Mouse (Mus musculus) heart, postnatal 10 days (tissue): ENCODE data around the gene Olfr667. TPM values are rescaled to one million over a fixed set of nuclear protein-coding genes. Genes with fewer than 3 reads are reported as not detected.
"Not testable (repeated sequence)": the region's sequence is repeated elsewhere in the genome, so short reads cannot be mapped to it uniquely, and the experiment has no call there.

Experiments used
- DNase-seq, 2 experiments: peaks; one replicate each; pipeline ENCODE4 v3.0.0; 2021
- intact Hi-C: fragments of 180-260 bp; cut with DNase I; formaldehyde crosslinking; loops from one replicate; pipeline ENCODE4 v1.15.1; 2025
- total RNA-seq, 2 experiments: library from RNA; stranded (reverse); gene quantifications; 2 replicates each; pipeline ENCODE4 v1.2.3; 2021

Olfr667 gene
- total RNA-seq: not detected

DNA sequence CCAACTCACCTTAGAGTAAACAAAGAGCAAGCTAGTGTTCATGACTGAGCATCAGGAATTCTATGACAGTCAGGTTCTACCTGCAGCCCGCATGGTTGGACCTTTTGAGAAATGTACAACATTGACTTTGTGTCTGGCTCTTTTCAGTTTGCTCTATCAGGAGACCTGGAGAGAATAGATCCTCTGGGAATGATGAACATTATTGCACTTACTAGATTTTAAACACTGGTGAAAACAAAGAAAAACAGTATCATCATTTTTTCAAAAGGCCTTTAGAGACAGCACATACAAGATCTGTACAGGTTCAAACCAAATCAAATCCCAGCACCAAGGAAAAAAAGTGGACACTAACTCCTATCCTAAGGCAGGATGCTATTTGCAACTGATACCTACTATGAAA, at the start of gene Olfr667:
Gene Olfr667, minus strand, starts transcription at position 101 of the 400 bp plus-strand sequence.
- no peak for DNase-seq
- intact Hi-C loops: no loop called here

DNA sequence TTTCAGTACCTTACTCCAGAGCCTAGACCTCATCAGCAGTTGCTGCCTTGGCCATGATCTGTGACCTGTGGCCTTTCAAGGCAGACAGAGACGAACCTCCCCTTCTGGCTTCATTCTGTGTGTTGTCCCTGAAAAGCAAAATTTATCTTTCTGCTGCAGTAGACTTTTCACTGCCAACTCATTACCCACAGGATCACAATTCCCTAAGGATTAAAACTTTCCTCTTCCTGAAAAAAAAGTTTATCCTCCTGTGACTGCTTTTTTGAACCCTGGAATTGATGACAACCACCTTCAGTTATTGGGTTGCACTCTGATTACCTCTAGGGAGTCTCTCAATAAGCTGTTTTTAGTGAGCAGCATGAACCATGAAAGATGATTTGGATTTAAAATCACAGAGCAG, 41.2 kb upstream of the Olfr667 start, which contains the start of gene Olfr670:
Gene Olfr670, minus strand, starts transcription at position 101 of the 400 bp plus-strand sequence.
- DNase-seq: no peak
- intact Hi-C loops: no loop called here

DNA sequence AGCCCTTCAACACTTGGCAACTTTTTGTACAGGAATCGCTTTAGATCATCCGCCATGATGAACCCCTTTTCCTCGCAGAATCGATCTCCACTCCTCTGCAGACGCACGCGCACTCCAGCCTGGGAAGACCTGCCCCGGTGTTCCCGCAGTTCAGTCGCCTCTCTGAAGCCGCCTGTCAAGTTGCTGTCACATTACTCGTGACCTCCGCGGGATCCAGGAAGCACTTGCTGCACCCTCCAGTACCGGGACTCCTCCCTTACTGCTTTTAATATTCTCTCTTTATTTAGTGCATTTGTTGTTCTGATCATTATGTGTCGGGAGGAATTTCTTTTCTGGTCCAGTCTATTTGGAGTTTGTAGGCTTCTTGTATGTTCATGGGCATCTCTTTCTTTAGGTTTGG, 29.0 kb upstream of the Olfr667 start:
- intact Hi-C loops, DNase-seq: not testable (repeated sequence)

DNA sequence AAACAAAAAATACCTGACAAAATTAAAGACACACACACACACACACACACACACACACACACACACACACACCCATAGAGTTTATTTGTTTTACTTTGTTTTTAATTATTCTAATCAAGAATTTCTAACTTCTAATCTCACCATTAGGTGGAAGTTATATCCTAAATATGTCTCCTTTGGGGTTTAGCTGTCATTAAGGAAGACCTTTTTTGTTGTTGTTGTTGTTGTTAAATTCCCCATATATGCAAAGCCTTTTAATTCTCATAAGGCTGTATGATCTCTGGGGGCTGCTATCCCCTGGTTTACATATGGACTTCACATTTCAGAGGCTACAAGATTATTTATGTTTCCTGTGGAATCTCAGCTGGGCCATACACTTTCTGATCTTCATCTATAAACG, 12.7 kb upstream of the Olfr667 start, which contains the start of gene Olfr669:
Gene Olfr669, plus strand, starts transcription at position 301 of the 400 bp plus-strand sequence.
- intact Hi-C loops: no loop called here
- no peak for DNase-seq

DNA sequence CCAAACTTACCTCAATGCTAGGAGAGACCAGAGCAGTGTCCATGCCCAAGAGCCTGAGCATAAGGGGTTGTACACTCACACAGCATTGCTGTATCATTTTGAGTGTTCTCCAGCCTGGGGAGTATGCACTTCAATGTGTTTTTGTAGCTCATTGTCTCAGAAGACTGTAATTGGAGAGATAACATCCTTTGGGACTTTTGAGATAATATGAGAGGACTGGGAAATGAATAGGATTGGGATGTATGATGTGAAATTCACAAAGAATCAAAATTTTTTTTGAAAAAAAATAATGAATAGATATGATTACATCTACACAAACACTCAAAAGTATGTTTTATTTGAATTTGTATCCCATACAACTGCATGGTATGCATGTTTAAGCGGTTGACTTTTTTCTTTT, 6.7 kb upstream of the Olfr667 start, which contains the start of gene Olfr668:
Gene Olfr668, minus strand, starts transcription at position 101 of the 400 bp plus-strand sequence.
- intact Hi-C loops: no loop called here
- DNase-seq: no peak

DNA sequence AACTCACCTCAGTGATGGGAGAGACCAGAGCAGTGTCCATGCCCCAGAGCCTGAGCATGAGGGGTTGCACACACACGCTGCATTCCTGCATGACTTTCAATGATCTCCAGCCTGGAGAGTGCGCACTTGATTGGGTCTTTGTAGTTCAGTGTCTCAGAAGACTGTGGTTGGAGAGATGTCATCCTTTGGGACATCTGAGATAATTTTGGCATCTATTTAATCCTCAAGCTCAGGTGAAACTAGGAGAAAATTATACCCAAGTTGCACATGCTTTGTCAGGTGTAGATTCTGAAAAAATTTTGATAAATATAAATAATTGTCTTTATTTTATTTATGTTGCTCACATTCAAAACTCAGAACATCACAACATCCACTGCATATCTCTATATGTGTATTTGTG, 25.4 kb downstream of the Olfr667 start, which contains the start of gene Olfr666:
Gene Olfr666, minus strand, starts transcription at position 101 of the 400 bp plus-strand sequence.
- intact Hi-C loops: no loop called here

DNA sequence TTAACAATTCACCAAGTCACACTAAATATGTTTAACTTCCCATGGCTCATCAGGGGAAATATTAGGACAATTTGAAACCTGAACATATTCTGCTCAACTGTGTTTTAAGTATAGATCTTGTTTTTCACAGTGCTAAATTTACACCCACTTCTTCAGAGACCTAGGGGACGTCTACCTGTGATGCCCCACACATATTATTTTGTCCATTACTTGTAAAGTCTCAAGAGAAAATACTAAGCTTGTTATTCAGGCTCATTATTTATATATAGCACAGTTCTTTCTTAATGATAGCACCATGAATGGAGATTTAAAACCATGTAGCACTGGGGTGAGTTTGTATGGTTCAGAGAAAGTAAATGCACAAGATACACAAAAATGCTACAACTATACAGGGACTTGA, 43.6 kb downstream of the Olfr667 start, which contains the start of gene Olfr665:
Gene Olfr665, plus strand, starts transcription at position 301 of the 400 bp plus-strand sequence.
- intact Hi-C loops: no loop called here
- no peak for DNase-seq

More for the DNA sequence above, 25.4 kb downstream of the Olfr667 start, which contains the start of gene Olfr666:
- DNase-seq: no peak

Other genes with a start within 250 kb of the Olfr667 start
- not detected for gene Olfr661, start 235.0 kb downstream of the Olfr667 start, total RNA-seq
- gene Usp17le, start 144.0 kb downstream of the Olfr667 start, total RNA-seq: not detected
- not detected for gene Usp17lb, start 78.9 kb downstream of the Olfr667 start, total RNA-seq
- gene Usp17la, start 64.5 kb downstream of the Olfr667 start, total RNA-seq: not detected
- gene Olfr665, start 43.5 kb downstream of the Olfr667 start, total RNA-seq: not detected
- gene Olfr666, start 25.5 kb downstream of the Olfr667 start, total RNA-seq: not detected
- gene Olfr668, start 6.6 kb upstream of the Olfr667 start, total RNA-seq: not detected
- not detected for gene Olfr669, start 12.8 kb upstream of the Olfr667 start, total RNA-seq
- not detected for gene Olfr670, start 41.1 kb upstream of the Olfr667 start, total RNA-seq
- not detected for gene Olfr671, start 57.6 kb upstream of the Olfr667 start, total RNA-seq
- not detected for gene Olfr672, start 80.5 kb upstream of the Olfr667 start, total RNA-seq
- gene Olfr675, start 107.0 kb upstream of the Olfr667 start, total RNA-seq: not detected
- not detected for gene Olfr676, start 111.2 kb upstream of the Olfr667 start, total RNA-seq
- not detected for gene Olfr677, start 129.9 kb upstream of the Olfr667 start, total RNA-seq
- gene Olfr678, start 143.0 kb upstream of the Olfr667 start, total RNA-seq: not detected
- not detected for gene Olfr679, start 159.7 kb upstream of the Olfr667 start, total RNA-seq
- not detected for gene Olfr680-ps1, start 171.3 kb upstream of the Olfr667 start, total RNA-seq
- gene Olfr681, start 195.4 kb upstream of the Olfr667 start, total RNA-seq: not detected
- not detected for gene Olfr683, start 225.5 kb upstream of the Olfr667 start, total RNA-seq
- not detected for gene Olfr684, start 242.2 kb upstream of the Olfr667 start, total RNA-seq